Mouse (Mus musculus) G1E (cell line): Measurements from ENCODE around the gene Dhx32. TPM values are rescaled to one million over a fixed set of nuclear protein-coding genes. Genes with fewer than 3 reads are reported as not detected.

Experiments used
- ATAC-seq: 2 replicates; pipeline ENCODE4 v1.8.0; 2016; ENCODE audit warnings: mild to moderate bottlenecking; ENCODE audit not compliant: insufficient number of reproducible peaks, poor library complexity, low FRiP score, severe bottlenecking; ENCODE audit errors: extremely low read depth
- DNase-seq: peaks from one replicate; pipeline ENCODE4 v3.0.0; 2012; ENCODE audit warnings: low spot score
- H3K27me3 ChIP-seq: 2 replicates; pipeline ENCODE4 v1.6.1; 2012; ENCODE audit warnings: mild to moderate bottlenecking, low read length, inconsistent platforms; ENCODE audit not compliant: insufficient read depth
- H3K36me3 ChIP-seq: replicated peaks from 2 replicates; pipeline ENCODE3; 2012; ENCODE audit warnings: mild to moderate bottlenecking, inconsistent platforms
- H3K4me1 ChIP-seq: 2 replicates; pipeline ENCODE4 v1.6.1; 2012; ENCODE audit warnings: low read depth, low read length, inconsistent platforms, mixed read lengths; ENCODE audit not compliant: insufficient read depth
- H3K4me3 ChIP-seq: 2 replicates; pipeline ENCODE4 v1.5.1; 2012; ENCODE audit warnings: low read depth, mild to moderate bottlenecking, inconsistent platforms, low read length, moderate library complexity, mixed read lengths
- H3K9me3 ChIP-seq: replicated peaks from 2 replicates; pipeline ENCODE4 v1.6.1; 2012; ENCODE audit warnings: inconsistent platforms
- CTCF ChIP-seq: IDR thresholded peaks from 2 replicates; pipeline ENCODE4 v1.5.1; 2012; ENCODE audit warnings: low read depth, low read length, inconsistent platforms, mixed read lengths
- GATA1 ChIP-seq: IDR thresholded peaks from 2 replicates; pipeline ENCODE4 v1.6.1; 2012; ENCODE audit warnings: borderline replicate concordance, low read length, inconsistent platforms, mixed read lengths
- GATA2 ChIP-seq: IDR thresholded peaks from 2 replicates; pipeline ENCODE4 v1.6.1; 2012; ENCODE audit warnings: low read depth, low read length, inconsistent platforms, borderline replicate concordance
- POLR2AphosphoS5 ChIP-seq: IDR thresholded peaks from 2 replicates; pipeline ENCODE4 v1.6.1; 2012; ENCODE audit warnings: low read depth, low read length, inconsistent platforms; ENCODE audit not compliant: insufficient replicate concordance
- TAL1 ChIP-seq: conservative IDR thresholded peaks from 2 replicates; pipeline ENCODE4 v1.6.1; 2012; ENCODE audit warnings: low read depth, low read length, inconsistent platforms, mixed read lengths
- polyA plus RNA-seq: library from polyadenylated mRNA; stranded (reverse); fragments of >175 nt; gene quantifications from 2 replicates; pipeline ENCODE4 v1.2.3, GENCODE M21; 2012
- total RNA-seq, 2 experiments: library from RNA; stranded (forward) in 1 of 2; stranded (reverse) in 1 of 2; fragments of 200-1000 nt in 1 of 2; fragments of >200 nt in 1 of 2; fragmentation: Nextera tagmentation in 1 of 2; gene quantifications; 2 replicates each; pipeline ENCODE4 v1.2.3; 2014 to 2017

Dhx32 gene
- total and polyA plus RNA-seq, 3 experiments, result 12.8 to 22.8 (median 16.4) TPM

GRCm38 (mm10) chr7:133725571-133725970 lies 57.0 kb downstream of the Dhx32 start:
- ATAC-seq (no peak), DNase-seq (no peak)
- no peaks in the 10 kb centered on the region for H3K9me3 ChIP-seq
- no peaks in the 10 kb centered on the region for H3K4me1 ChIP-seq
- H3K36me3 ChIP-seq, result peaks cover 79% of the 10 kb centered on the region
- H3K4me3 ChIP-seq, result no peak overlapping the region
- H3K27me3 ChIP-seq, result no peaks in the 10 kb centered on the region
- TF ChIP-seq TAL1, result no peak
- no peak for TF ChIP-seq GATA1
- no peak for TF ChIP-seq GATA2
- TF ChIP-seq POLR2AphosphoS5, result no peak
- no peak for TF ChIP-seq CTCF

GRCm38 (mm10) chr7:133724844-133725243 lies 57.7 kb downstream of the Dhx32 start:
- no peaks in the 10 kb centered on the region for H3K27me3 ChIP-seq
- no peak overlapping the region for H3K4me3 ChIP-seq
- no peak for ATAC-seq
- H3K9me3 ChIP-seq, result no peaks in the 10 kb centered on the region
- TF ChIP-seq CTCF, result no peak
- TF ChIP-seq GATA1, result no peak
- TF ChIP-seq TAL1, result no peak
- no peak for TF ChIP-seq GATA2
- no peak for TF ChIP-seq POLR2AphosphoS5
- DNase-seq, result no peak
- H3K4me1 ChIP-seq, result no peaks in the 10 kb centered on the region
- peaks cover 84% of the 10 kb centered on the region for H3K36me3 ChIP-seq

DNA sequence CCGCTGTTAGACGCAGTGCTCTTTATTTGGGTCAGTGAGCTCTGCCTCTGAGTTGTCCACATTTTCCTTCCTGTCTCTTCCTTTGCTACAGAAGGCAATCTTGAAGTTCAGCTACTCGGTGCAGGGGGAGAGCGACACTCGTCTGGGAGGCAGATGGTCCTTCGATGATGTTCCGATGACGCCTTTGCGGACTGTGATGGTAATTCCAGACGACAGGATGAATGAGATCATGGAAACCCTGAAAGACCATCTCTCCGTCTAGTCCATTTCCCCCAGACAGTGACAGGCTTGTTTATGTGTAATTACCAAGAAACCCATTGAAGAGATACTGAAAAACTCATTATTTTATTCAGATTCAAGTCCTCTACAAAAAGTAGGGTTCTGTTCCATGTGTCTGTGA lies 61.9 kb downstream of the Dhx32 start:
- no peak for DNase-seq
- no peak overlapping the region for H3K4me3 ChIP-seq
- H3K27me3 ChIP-seq, result no peaks in the 10 kb centered on the region
- TF ChIP-seq GATA2 (no peak), POLR2AphosphoS5 (no peak), GATA1 (no peak), CTCF (no peak), TAL1 (no peak)
- no peak for ATAC-seq
- H3K9me3 ChIP-seq, result no peaks in the 10 kb centered on the region
- no peaks in the 10 kb centered on the region for H3K4me1 ChIP-seq
- H3K36me3 ChIP-seq, result peaks cover 99% of the 10 kb centered on the region

DNA sequence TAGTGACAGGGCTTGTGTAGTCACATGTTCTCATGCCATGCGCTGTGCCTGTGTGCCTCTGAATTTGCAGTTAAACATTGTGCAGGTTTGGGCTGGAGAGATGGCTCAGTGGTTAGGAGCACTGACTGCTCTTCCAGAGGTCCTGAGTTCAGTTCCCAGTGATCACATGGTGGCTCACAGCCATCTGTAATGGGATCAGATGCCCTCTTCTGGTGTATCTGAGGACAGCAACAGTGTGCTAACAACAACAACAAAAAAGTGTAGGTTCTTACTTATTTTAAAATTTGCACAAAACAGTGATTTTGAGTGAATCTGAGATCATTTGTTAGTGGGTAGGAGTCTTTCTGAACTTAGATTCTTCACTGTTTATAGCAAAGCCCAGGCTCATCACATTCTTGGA lies 63.9 kb downstream of the Dhx32 start:
- ATAC-seq, result no peak
- Histone ChIP-seq H3K36me3 (peaks cover 99% of the 10 kb centered on the region), H3K27me3 (no peaks in the 10 kb centered on the region), H3K4me1 (no peaks in the 10 kb centered on the region), H3K9me3 (no peaks in the 10 kb centered on the region), H3K4me3 (no peak overlapping the region)
- no peak for DNase-seq
- no peak for TF ChIP-seq GATA2
- TF ChIP-seq CTCF, result no peak
- no peak for TF ChIP-seq POLR2AphosphoS5
- TF ChIP-seq TAL1, result no peak
- no peak for TF ChIP-seq GATA1

GRCm38 (mm10) chr7:133715387-133715786 lies 67.1 kb downstream of the Dhx32 start:
- ATAC-seq (no peak), DNase-seq (no peak)
- peaks cover 3% of the 10 kb centered on the region; the same call in 1 of the 2 replicates for H3K4me1 ChIP-seq
- TF ChIP-seq GATA2 (no peak), POLR2AphosphoS5 (no peak), GATA1 (no peak), TAL1 (no peak), CTCF (no peak)
- peaks cover 93% of the 10 kb centered on the region for H3K36me3 ChIP-seq
- H3K27me3 ChIP-seq, result no peaks in the 10 kb centered on the region
- no peak overlapping the region for H3K4me3 ChIP-seq
- no peaks in the 10 kb centered on the region for H3K9me3 ChIP-seq

DNA sequence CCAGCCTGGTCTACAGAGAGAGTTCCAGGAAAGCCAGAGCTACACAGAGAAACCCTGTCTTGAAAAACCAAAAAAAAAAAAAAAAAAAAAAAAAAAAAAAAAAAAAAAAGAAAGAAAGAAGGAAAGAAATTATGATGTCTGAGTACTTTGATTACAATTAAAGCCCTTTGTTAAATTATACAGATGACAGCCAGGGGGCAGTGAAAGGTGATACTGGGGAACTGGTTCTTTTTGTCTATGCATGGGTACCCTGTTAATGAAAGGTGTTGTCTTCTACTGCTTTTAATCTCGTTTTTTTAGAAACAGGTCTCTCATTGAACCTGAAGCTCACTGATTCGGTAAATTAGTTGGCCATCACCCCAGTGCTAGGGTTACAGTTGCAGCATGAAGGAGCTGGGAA lies 75.2 kb downstream of the Dhx32 start:
- peaks cover 40% of the 10 kb centered on the region for H3K36me3 ChIP-seq
- peak; percentile 18 for DNase-seq
- ATAC-seq, result no peak
- no peak overlapping the region for H3K4me3 ChIP-seq
- peaks cover 4% of the 10 kb centered on the region for H3K9me3 ChIP-seq
- TF ChIP-seq POLR2AphosphoS5 (no peak), TAL1 (no peak), GATA2 (no peak), GATA1 (no peak), CTCF (no peak)
- no peaks in the 10 kb centered on the region for H3K27me3 ChIP-seq
- H3K4me1 ChIP-seq, result peaks cover 46% of the 10 kb centered on the region

- H3K36me3 ChIP-seq, result peaks cover 52% of the 10 kb centered on the region
- no peak for TF ChIP-seq GATA1
- no peak for TF ChIP-seq TAL1
- TF ChIP-seq GATA2, result no peak
- TF ChIP-seq CTCF, result no peak
- no peak for TF ChIP-seq POLR2AphosphoS5
- H3K9me3 ChIP-seq, result peaks cover 4% of the 10 kb centered on the region
- peaks cover 63% of the 10 kb centered on the region for H3K4me1 ChIP-seq
- DNase-seq (no peak), ATAC-seq (no peak)
- H3K27me3 ChIP-seq, result no peaks in the 10 kb centered on the region
- no peak overlapping the region; the same call in 1 of the 2 replicates for H3K4me3 ChIP-seq
These were observed 78.6 kb downstream of the Dhx32 start for GRCm38 (mm10) chr7:133703906-133704305.
